Mouse (Mus musculus) neural tube, embryonic 14.5 days (tissue): ENCODE data around the gene Mtm1. TPM values are rescaled to one million over a fixed set of nuclear protein-coding genes. Genes with fewer than 3 reads are reported as not detected.
A peak's percentile ranks its signal among the peaks of the same experiment; 100 is the strongest.

Experiments
- ATAC-seq: fragments of 200-750 bp; cut with Nextera tagmentation; 2 replicates; pipeline ENCODE4 v1.8.0; 2017; ENCODE audit warnings: low read depth, mild to moderate bottlenecking, moderate TSS enrichment, moderate library complexity
- H3K27ac ChIP-seq: fragments of 300-500 bp; sonication (generic); 2 replicates; pipeline ENCODE4 v1.5.1; 2014; ENCODE audit warnings: low read depth, mild to moderate bottlenecking, control low read depth, low read length, moderate library complexity, mixed read lengths
- H3K27me3 ChIP-seq: fragments of 300-500 bp; sonication (generic); 2 replicates; pipeline ENCODE4 v1.6.1; 2014; ENCODE audit warnings: low read length; ENCODE audit not compliant: control insufficient read depth, insufficient read depth
- H3K36me3 ChIP-seq: fragments of 300-500 bp; sonication (generic); 2 replicates; pipeline ENCODE4 v1.6.1; 2014; ENCODE audit warnings: low read length, mixed read lengths; ENCODE audit not compliant: control insufficient read depth, insufficient read depth
- H3K4me1 ChIP-seq: fragments of 300-500 bp; sonication (generic); 2 replicates; pipeline ENCODE4 v1.6.1; 2014; ENCODE audit warnings: low read length; ENCODE audit not compliant: control insufficient read depth, insufficient read depth
- H3K4me2 ChIP-seq: fragments of 300-500 bp; sonication (generic); 2 replicates; pipeline ENCODE4 v1.6.1; 2014; ENCODE audit warnings: mild to moderate bottlenecking, low read depth, low read length, control low read depth
- H3K4me3 ChIP-seq: fragments of 300-500 bp; sonication (generic); 2 replicates; pipeline ENCODE4 v1.5.1; 2014; ENCODE audit warnings: low read depth, low read length, control low read depth, mixed read lengths
- H3K9ac ChIP-seq: fragments of 300-500 bp; sonication (generic); replicated peaks from 2 replicates; pipeline ENCODE4 v1.6.1; 2014; ENCODE audit warnings: low read depth, mild to moderate bottlenecking, control low read depth, low read length, mixed read lengths
- H3K9me3 ChIP-seq: fragments of 300-500 bp; sonication (generic); 2 replicates; pipeline ENCODE4 v1.6.1; 2016; ENCODE audit warnings: low read length; ENCODE audit not compliant: control insufficient read depth
- WGBS: fragments of 180-500 bp; shearing (Covaris S2); extraction: QIAGEN DNeasy Blood & Tissue Kit; methylation state at CpG from one replicate; pipeline ENCODE4 v1.1.7; 2014; 5-methylcytosine and 5-hydroxymethylcytosine counted together
- polyA plus RNA-seq: library from polyadenylated mRNA; unstranded; fragments of >200 nt; fragmentation: Nextera tagmentation; extraction: Ambion mirVana; gene quantifications from 2 replicates; pipeline ENCODE4 v1.2.1, GENCODE M21; 2014

Gene Mtm1
- polyA plus RNA-seq, 1 experiment from 2014 or later = 7.8 TPM

DNA sequence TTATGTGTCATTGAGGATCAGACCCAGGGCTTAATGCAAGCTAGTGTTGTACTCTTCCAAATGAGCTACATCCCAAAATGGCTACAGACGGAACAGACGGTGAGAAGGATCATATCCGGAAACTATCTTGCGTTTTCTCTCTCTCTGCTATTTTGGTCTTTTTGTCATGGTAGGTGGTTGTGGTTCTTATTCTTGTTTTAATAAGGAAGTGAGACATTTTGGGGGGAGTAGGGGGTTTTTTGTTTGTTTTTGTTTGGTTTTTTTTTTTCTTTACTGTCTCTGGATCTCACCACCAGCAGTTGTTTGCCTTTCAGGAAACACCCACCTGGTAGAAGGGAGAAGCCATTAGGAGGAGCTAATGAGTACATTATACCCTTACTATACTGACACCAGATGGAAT is 50.3 kb downstream of the Mtm1 start:
- WGBS = 95% methylated on average over 4 of the region's 4 CpGs
- H3K9ac ChIP-seq = no peak overlapping the region
- H3K36me3 ChIP-seq = no peaks in the 10 kb centered on the region
- H3K4me2 ChIP-seq = no peak overlapping the region
- H3K4me3 ChIP-seq = no peak overlapping the region
- H3K27ac ChIP-seq = no peak overlapping the region
- no peaks in the 10 kb centered on the region for H3K27me3 ChIP-seq
- H3K9me3 ChIP-seq = no peaks in the 10 kb centered on the region
- ATAC-seq = no peak
- H3K4me1 ChIP-seq = no peaks in the 10 kb centered on the region

DNA sequence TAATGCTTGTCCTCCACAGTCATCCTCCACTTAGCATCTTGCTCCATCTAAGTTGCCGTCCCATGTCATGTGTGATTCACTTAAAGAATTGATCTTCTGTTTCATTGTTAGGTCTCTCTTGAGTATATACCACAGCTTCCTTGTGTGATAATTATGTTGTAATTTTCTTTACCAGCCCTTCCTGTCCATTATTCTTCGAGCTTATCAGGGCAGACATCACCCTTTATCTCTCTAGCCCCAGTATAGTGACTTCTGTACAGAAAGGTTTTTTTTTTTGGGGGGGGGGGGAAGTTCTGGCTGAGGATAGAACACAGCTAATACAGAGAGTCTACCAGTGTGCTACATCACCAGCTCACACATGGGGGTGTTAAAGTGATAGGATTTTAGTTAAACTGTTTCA is 53.7 kb downstream of the Mtm1 start:
- no peaks in the 10 kb centered on the region for H3K9me3 ChIP-seq
- WGBS = 84% methylated on average over 2 of the region's 2 CpGs
- ATAC-seq = no peak

DNA sequence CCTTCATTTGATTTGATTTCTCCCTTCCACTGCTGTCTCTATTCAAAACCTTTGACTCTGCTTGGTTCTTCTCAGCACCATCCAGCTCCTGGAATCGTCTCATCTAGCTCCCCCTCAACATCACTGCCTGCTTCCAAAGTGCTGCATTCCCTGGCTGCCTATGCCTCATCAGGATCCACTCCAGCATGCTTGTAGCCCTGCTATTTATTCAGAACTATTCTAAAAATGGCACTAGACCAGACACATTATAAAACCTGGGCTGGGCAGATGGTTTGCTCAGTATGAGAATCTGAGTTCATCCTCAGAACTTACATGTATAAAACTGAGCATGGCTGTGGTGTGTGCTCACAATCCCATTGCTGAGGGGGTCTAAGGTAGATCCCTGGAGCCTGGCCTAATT is 58.4 kb downstream of the Mtm1 start:
- Histone ChIP-seq H3K4me3 (no peak overlapping the region), H3K9me3 (no peaks in the 10 kb centered on the region), H3K9ac (no peak overlapping the region), H3K36me3 (no peaks in the 10 kb centered on the region), H3K4me2 (no peak overlapping the region), H3K4me1 (no peaks in the 10 kb centered on the region), H3K27me3 (no peaks in the 10 kb centered on the region), H3K27ac (no peak overlapping the region)
- no peak for ATAC-seq
- WGBS = 63% methylated on average over 1 of the region's 1 CpGs

More for the DNA sequence above, 53.7 kb downstream of the Mtm1 start:
- H3K4me3 ChIP-seq = no peak overlapping the region
- no peaks in the 10 kb centered on the region for H3K36me3 ChIP-seq
- H3K27me3 ChIP-seq = no peaks in the 10 kb centered on the region
- H3K4me1 ChIP-seq = no peaks in the 10 kb centered on the region
- no peak overlapping the region for H3K9ac ChIP-seq
- H3K27ac ChIP-seq = no peak overlapping the region
- H3K4me2 ChIP-seq = no peak overlapping the region

DNA sequence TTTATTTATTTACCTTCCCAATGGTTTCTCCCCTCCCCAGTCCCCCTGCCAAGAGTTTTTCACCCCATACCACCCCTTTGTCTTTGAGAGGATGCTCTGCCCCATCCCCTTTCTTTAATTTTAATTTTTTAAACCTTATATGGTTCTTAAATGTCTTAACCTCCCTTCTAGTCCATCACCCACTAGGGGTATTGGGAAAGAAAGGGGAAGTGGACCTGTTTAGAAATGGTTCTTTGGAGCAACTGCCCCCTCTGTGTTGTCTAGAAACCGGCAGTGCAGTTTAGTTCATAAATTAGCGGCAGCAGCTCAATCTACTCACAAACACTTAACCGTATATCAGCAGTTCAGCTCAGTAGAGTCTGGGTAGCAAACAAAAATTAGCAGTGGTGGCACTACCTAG is 63.6 kb downstream of the Mtm1 start:
- H3K27ac ChIP-seq = no peak overlapping the region
- no peak overlapping the region for H3K4me3 ChIP-seq
- no peak overlapping the region for H3K9ac ChIP-seq
- H3K36me3 ChIP-seq = no peaks in the 10 kb centered on the region
- no peaks in the 10 kb centered on the region for H3K9me3 ChIP-seq
- no peaks in the 10 kb centered on the region for H3K4me1 ChIP-seq
- WGBS = 97% methylated on average over 3 of the region's 3 CpGs
- H3K4me2 ChIP-seq = no peak overlapping the region
- H3K27me3 ChIP-seq = no peaks in the 10 kb centered on the region
- no peak for ATAC-seq

GRCm38 (mm10) chrX:71285473-71285872 is 74.9 kb downstream of the Mtm1 start:
- Histone ChIP-seq H3K9me3 (no peaks in the 10 kb centered on the region), H3K4me1 (no peaks in the 10 kb centered on the region), H3K36me3 (no peaks in the 10 kb centered on the region), H3K4me2 (no peak overlapping the region), H3K27ac (no peak overlapping the region), H3K4me3 (no peak overlapping the region), H3K9ac (no peak overlapping the region), H3K27me3 (no peaks in the 10 kb centered on the region)
- WGBS = 97% methylated on average over 3 of the region's 3 CpGs
- no peak for ATAC-seq

GRCm38 (mm10) chrX:71287088-71287487 is 76.5 kb downstream of the Mtm1 start:
- Histone ChIP-seq H3K36me3 (no peaks in the 10 kb centered on the region), H3K27me3 (no peaks in the 10 kb centered on the region), H3K27ac (no peak overlapping the region), H3K4me3 (no peak overlapping the region), H3K9me3 (no peaks in the 10 kb centered on the region), H3K9ac (no peak overlapping the region), H3K4me1 (no peaks in the 10 kb centered on the region), H3K4me2 (no peak overlapping the region)
- ATAC-seq = no peak
- WGBS = 92% methylated on average over 7 of the region's 7 CpGs

DNA sequence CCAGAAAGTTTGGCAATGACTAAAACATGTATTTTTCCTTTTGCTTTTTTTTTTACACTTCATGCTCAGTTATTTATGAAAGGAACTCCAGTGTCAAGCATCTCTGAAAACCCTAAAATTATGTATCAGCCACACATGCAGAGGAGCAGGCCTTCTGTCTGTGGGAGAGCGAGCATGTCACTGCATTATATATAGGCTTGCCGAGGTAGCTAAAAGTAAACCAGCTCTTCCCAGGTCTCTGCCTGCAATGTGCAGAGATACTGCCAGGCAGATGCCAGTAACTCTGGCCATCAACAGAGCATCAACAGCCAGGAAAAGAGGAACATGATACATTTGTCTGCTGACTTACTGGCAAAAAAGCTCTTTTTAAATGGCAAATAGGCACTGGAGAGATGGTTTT is 83.6 kb downstream of the Mtm1 start:
- Histone ChIP-seq H3K4me2 (no peak overlapping the region), H3K27ac (no peak overlapping the region), H3K9ac (no peak overlapping the region), H3K27me3 (no peaks in the 10 kb centered on the region), H3K9me3 (no peaks in the 10 kb centered on the region), H3K4me3 (no peak overlapping the region), H3K36me3 (no peaks in the 10 kb centered on the region), H3K4me1 (no peaks in the 10 kb centered on the region)
- ATAC-seq = no peak
- WGBS = 65% methylated on average over 2 of the region's 2 CpGs

GRCm38 (mm10) chrX:71296005-71296404 is 85.4 kb downstream of the Mtm1 start:
- Histone ChIP-seq H3K4me3 (no peak overlapping the region), H3K4me2 (no peak overlapping the region), H3K27me3 (no peaks in the 10 kb centered on the region), H3K9me3 (no peaks in the 10 kb centered on the region), H3K27ac (no peak overlapping the region), H3K36me3 (no peaks in the 10 kb centered on the region), H3K4me1 (no peaks in the 10 kb centered on the region), H3K9ac (no peak overlapping the region)
- 94% methylated on average over 2 of the region's 2 CpGs for WGBS
- no peak for ATAC-seq

DNA sequence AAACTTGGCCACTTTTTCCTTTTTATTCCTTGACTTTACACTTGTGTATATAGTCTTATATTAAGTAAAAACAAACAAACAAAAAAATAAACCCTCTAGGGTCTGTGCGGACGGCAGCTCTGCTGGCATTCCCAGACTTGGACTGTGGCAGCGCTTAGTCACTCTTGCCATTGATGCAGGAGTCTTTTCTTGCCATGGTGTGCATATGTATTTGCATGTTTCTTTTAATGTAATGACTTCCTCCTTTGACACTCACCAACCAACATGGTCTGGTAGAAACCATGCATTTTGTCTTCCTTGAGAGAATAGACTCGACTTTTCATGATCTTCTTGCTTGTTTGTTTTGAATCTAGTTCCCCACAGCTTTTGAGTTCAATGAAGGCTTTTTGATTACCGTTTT is 91.6 kb downstream of the Mtm1 start:
- no peak overlapping the region for H3K9ac ChIP-seq
- ATAC-seq = no peak
- H3K27me3 ChIP-seq = no peaks in the 10 kb centered on the region
- no peak overlapping the region for H3K4me3 ChIP-seq
- H3K4me2 ChIP-seq = no peak overlapping the region
- H3K36me3 ChIP-seq = no peaks in the 10 kb centered on the region
- H3K27ac ChIP-seq = no peak overlapping the region
- 86% methylated on average over 5 of the region's 5 CpGs for WGBS
- H3K4me1 ChIP-seq = no peaks in the 10 kb centered on the region
- H3K9me3 ChIP-seq = no peaks in the 10 kb centered on the region

GRCm38 (mm10) chrX:71311229-71311628 is 100.7 kb downstream of the Mtm1 start:
- Histone ChIP-seq H3K4me2 (no peak overlapping the region), H3K27ac (no peak overlapping the region), H3K9me3 (no peaks in the 10 kb centered on the region), H3K4me3 (no peak overlapping the region), H3K27me3 (no peaks in the 10 kb centered on the region), H3K36me3 (no peaks in the 10 kb centered on the region), H3K4me1 (no peaks in the 10 kb centered on the region), H3K9ac (no peak overlapping the region)
- WGBS = 29% methylated on average over 8 of the region's 8 CpGs
- peak; percentile 75 for ATAC-seq
